Mouse (Mus musculus) ES-E14 (cell line): ENCODE results near the gene Rab1b.

Experiments used
- CHD2 ChIP-seq: IDR thresholded peaks from 2 replicates; pipeline ENCODE4 v1.6.1; 2014; ENCODE audit warnings: mild to moderate bottlenecking, low read depth, low read length, inconsistent platforms
- HCFC1 ChIP-seq: IDR thresholded peaks from 2 replicates; pipeline ENCODE4 v1.6.1; 2012; ENCODE audit warnings: low read length, inconsistent platforms, borderline replicate concordance; ENCODE audit not compliant: insufficient read depth
- MAFK ChIP-seq: IDR thresholded peaks from 2 replicates; pipeline ENCODE4 v1.6.1; 2014; ENCODE audit warnings: mild to moderate bottlenecking, low read depth, low read length, inconsistent platforms; ENCODE audit not compliant: insufficient read depth
- ZNF384 ChIP-seq: IDR thresholded peaks from 2 replicates; pipeline ENCODE4 v1.6.1; 2012; ENCODE audit warnings: low read depth, low read length, inconsistent platforms

- TF ChIP-seq ZNF384 (no peak), CHD2 (no peak), MAFK (no peak), HCFC1 (no peak)
Measured at GRCm38 (mm10) chr19:5067867-5068569, 38.9 kb downstream of the Rab1b start, which contains the start of gene Cd248.
